Mouse (Mus musculus): Measurements from ENCODE around the gene Naa40. TPM values are rescaled to one million over a fixed set of nuclear protein-coding genes. Genes with fewer than 3 reads are reported as not detected.

Gene Naa40
- total RNA-seq (2023; ENCODE audit: inconsistent age): 55.8 to 56.6 TPM (median 56.2 TPM) in 4 replicates

GRCm38 (mm10) chr19:7240782-7241690 lies at the start of gene Naa40:
Gene Naa40 (minus strand): TSS chr19:7241183.

DNA sequence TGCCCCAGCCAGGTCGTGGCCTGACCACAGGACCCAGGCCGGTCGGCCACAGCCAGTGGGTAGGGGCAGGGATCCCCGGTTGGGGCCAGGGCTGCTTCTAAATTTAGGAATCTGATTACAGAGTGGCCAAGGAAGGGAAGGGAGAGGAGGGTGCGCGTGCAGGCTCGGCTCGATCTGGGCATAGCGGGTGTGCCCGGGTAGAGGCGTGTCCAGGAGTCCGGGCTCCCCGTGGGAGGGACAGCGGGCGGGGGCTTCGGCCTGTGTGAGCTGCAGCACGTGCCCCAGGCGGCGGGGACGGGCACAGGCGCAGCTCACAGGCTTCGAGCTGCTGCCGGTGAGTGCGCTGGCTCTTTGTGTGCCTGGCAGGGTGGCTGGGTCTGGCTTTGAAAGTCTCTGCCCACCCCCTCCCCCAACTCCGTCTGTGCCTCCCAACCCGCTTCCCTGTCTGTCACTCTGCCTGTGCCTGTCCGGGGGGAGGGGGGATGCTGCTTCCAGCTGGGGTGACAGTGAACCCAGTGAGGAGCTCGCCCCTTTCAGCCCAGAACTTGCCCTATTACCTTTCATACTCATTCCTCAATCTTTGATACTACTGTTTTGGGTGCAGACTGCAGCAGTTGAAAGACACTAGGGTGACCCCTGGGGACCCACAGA lies 26.2 kb upstream of the Naa40 start, which contains the start of gene Rcor2:
Gene Rcor2 (plus strand): TSS at position 235 of the 651 bp plus-strand sequence.

DNA sequence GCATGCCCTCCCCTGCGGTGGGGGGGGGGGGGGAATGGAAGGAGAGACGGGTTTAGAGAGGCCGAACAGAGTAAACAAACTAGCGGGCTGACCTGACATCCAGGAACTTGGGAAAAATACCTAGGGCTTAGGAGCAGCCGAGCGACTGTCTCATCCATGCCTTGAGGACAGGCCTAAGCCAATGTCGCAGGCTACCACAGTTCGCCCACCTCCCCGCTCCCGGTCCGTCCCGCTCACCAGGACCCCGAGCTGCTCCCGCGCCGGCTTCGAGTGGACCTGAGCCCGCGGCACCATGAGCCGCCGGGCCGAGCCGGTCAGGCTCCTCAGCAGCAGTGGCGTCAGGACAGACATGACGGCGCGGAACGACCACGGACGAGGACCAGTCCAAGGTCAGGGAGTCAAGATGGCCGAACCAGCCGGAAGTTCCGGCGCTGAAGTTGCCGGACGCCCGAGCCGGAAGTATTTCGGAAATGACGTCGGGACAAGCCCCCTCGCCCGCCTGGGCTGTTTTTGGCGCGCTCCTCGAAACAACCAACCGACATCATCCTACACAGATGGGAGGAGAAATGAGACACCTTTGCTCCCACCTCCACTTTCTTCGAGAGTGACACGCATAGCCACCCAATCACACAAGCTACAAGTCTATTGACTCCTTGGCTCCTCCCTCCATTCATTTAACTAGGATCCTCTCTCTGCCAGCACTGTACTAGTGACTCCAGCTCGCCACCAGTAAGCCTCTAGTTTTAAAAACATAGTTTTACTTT lies 23.6 kb downstream of the Naa40 start, which contains the start of gene Cox8a:
Gene Cox8a (minus strand): TSS at position 455 of the 764 bp plus-strand sequence.

DNA sequence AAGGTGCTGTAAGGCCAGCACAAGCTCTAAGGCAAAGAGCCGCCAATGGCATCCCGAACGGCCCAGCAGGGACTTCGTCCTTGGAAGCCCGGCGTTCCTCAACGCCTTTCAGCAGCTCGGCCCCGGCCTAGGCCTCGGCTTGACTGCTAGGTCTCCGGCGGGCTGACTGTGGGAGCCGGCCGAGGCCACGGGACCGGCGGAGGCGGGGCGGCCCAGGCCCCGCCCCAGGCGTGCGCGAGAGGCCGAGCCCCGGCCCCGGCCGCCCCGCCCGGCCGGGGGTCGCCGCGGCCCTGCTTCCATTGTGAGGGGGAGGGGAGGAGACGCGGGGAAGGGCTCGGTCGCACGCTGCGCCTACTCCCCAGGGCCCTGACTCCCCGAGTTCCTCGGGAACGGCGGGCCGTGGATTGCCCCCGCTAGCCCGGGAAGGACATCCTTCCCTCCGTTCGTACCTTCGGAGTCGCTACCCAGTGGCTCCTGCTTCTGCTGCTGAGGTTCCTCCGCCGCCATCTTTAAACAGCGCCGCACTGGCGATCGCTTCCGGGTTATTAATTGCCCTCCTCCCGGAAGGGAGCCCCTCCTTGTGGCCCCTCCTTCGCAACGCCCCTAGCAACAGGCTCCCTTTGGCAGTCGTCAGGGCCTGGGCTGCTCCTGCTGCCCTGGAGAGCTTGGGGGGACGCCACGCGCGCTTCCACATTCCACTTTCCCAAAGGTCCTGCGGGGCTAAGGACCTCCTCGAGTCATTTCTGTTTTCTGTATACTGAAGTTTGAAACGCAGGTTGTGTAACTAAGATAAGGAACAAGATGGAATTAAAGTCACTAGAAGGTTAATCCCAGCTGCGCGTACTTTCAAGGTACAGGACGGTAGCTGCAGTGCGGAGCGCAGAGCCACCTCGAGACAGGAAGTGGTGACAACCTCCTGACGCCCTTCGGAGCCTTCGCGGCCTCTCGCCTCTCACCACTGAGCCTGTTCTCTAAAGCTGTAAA lies 34.9 kb downstream of the Naa40 start, which contains the start of gene Otub1:
Gene Otub1 (minus strand): TSS at position 564 of the 984 bp plus-strand sequence.

Other genes starting within 250 kb of the Naa40 start
- 23.7 to 27.8 TPM (median 26.5 TPM) in 4 replicates for gene Dnajc4, start 248.6 kb downstream of the Naa40 start, total RNA-seq (2023; ENCODE audit: inconsistent age)
- gene Nudt22, start 245.1 kb downstream of the Naa40 start, total RNA-seq (2023; ENCODE audit: inconsistent age): 4.4 to 6.2 TPM (median 5.2 TPM) in 4 replicates
- gene Trpt1, start 245.1 kb downstream of the Naa40 start, total RNA-seq (2023; ENCODE audit: inconsistent age): 4.5 to 6.6 TPM (median 5.6 TPM) in 4 replicates
- gene Fermt3, start 221.7 kb downstream of the Naa40 start, total RNA-seq (2023; ENCODE audit: inconsistent age): 167 to 182 TPM (median 174 TPM) in 4 replicates
- gene Stip1, start 201.2 kb downstream of the Naa40 start, total RNA-seq (2023; ENCODE audit: inconsistent age): 98.7 to 127 TPM (median 113 TPM) in 4 replicates
- 6.5 to 7.3 TPM (median 7.1 TPM) in 4 replicates for gene Macrod1, start 184.4 kb downstream of the Naa40 start, total RNA-seq (2023; ENCODE audit: inconsistent age)
- 0.12 to 0.16 TPM in 2 of 4 replicates, not detected in the others for gene Flrt1, start 135.5 kb downstream of the Naa40 start, total RNA-seq (2023; ENCODE audit: inconsistent age)
- gene Otub1, start 34.9 kb downstream of the Naa40 start, total RNA-seq (2023; ENCODE audit: inconsistent age): 132 to 142 TPM (median 137 TPM) in 4 replicates
- gene Cox8a, start 23.6 kb downstream of the Naa40 start, total RNA-seq (2023; ENCODE audit: inconsistent age): 302 to 334 TPM (median 313 TPM) in 4 replicates
- 1.5 to 2.8 TPM (median 2.2 TPM) in 4 replicates for gene Rcor2, start 26.1 kb upstream of the Naa40 start, total RNA-seq (2023; ENCODE audit: inconsistent age)
- 213 to 229 TPM (median 218 TPM) in 4 replicates for gene Mark2, start 100.7 kb upstream of the Naa40 start, total RNA-seq (2023; ENCODE audit: inconsistent age)
- 15.8 to 27.1 TPM (median 19.5 TPM) in 4 replicates for gene Spindoc, start 141.8 kb upstream of the Naa40 start, total RNA-seq (2023; ENCODE audit: inconsistent age)
- 7.5 to 11.8 TPM (median 9.5 TPM) in 4 replicates for gene 2700081O15Rik, start 176.4 kb upstream of the Naa40 start, total RNA-seq (2023; ENCODE audit: inconsistent age)
- gene Rtn3, start 242.1 kb upstream of the Naa40 start, total RNA-seq (2023; ENCODE audit: inconsistent age): 46.9 to 56.2 TPM (median 54.3 TPM) in 4 replicates

Measured in B cell, adult (primary cell).